Comparison of ENCODE assay signal across 12 mouse cellular contexts in the genomic region with DNA sequence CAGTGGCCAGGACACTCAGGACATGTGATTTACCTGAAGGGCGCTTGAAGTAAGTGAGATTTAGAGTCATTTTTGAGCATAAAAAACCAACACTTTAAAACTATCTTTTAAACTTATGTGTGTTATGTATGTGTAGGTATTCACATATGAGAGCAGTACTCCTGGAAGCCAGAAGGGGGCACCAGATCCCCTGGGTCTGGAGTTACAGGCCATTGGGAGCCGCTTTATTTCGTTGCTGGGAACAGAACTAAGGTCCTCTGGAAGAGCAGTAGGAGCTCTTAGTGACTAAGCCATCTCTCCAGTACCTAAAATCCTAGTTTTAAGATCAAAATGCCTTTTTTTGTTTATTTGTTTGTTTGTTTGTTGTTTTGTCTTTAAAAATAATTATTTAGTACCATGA.
DNase-seq lines count a peak whose midpoint lies in the region; ATAC-seq and TF ChIP-seq lines count a peak whose summit lies in the region.
"Had no signal": no experiment of that assay in that cellular context is flagged by ENCODE, and none has a peak within 500 bp of the region (broad histone marks: within the 10 kb centered on the region; RNA-seq: fewer than 3 reads in every experiment).

No protein-coding gene starts in this region.

- no peak overlapping the region for H3K9ac ChIP-seq in kidney, embryonic 14.5 days (ENCODE audit: low read depth, low read length)
- H3K9ac ChIP-seq: kidney, embryonic 15.5 days; stomach, embryonic 15.5 days had no signal

- H3K4me3 ChIP-seq in cerebellum, adult 2 months (replicated peaks; ENCODE audit: insufficient read depth, low read depth, low read length): no peak overlapping the region
- no peak overlapping the region for H3K4me3 ChIP-seq in kidney, embryonic 14.5 days (ENCODE audit: low read length)
- H3K4me3 ChIP-seq: kidney, embryonic 15.5 days; stomach, embryonic 15.5 days had no signal

- no peaks in the 10 kb centered on the region for H3K36me3 ChIP-seq in kidney, embryonic 14.5 days (ENCODE audit: control insufficient read depth, insufficient read depth, low read length)
- H3K36me3 ChIP-seq: kidney, embryonic 15.5 days; stomach, embryonic 15.5 days had no signal

- CTCF ChIA-PET in Patski (lab: Charles Lee): interaction anchor here (1.4 kb wide), 1 partner anchor 35 kb away, joined by 3 read pairs; no protein-coding TSS in a partner anchor

- H3K27me3 ChIP-seq in cerebellum, adult 2 months (ENCODE audit: control insufficient read depth, insufficient read depth, low read length): no peaks in the 10 kb centered on the region
- no peaks in the 10 kb centered on the region for H3K27me3 ChIP-seq in kidney, embryonic 14.5 days (ENCODE audit: control insufficient read depth, insufficient read depth, low read length)
- no peaks in the 10 kb centered on the region for H3K27me3 ChIP-seq in Patski
- H3K27me3 ChIP-seq: kidney, embryonic 15.5 days; stomach, embryonic 15.5 days had no signal

- TF ChIP-seq CTCF in cerebellum, adult 2 months (IDR thresholded peaks at IDR 0.05; ENCODE audit: borderline replicate concordance, insufficient read depth, low read depth, low read length): peak; percentile 13; the same call in 1 of the 2 replicates
- peak; percentile 54 for TF ChIP-seq CTCF in Patski (IDR thresholded peaks at IDR 0.05)

- no peak for TF ChIP-seq POLR2A in cerebellum, adult 2 months (IDR thresholded peaks at IDR 0.05; ENCODE audit: borderline replicate concordance, insufficient read depth, low read length)

- ATAC-seq in kidney, embryonic 14.5 days (ENCODE audit: low FRiP score, low TSS enrichment): no peak
- no peak for ATAC-seq in Patski

- WGBS in cerebellum, adult 2 months: 92% methylated on average over 3 of the region's 3 CpGs
- 90% methylated on average over 3 of the region's 3 CpGs for WGBS in kidney, embryonic 14.5 days

- POLR2A ChIA-PET in Patski (lab: Charles Lee): no interaction called here

- H3K27ac ChIP-seq in cerebellum, adult 2 months (ENCODE audit: insufficient read depth, low read length): no peak overlapping the region
- no peak overlapping the region for H3K27ac ChIP-seq in kidney, embryonic 14.5 days (ENCODE audit: low read depth, low read length)
- H3K27ac ChIP-seq: kidney, embryonic 15.5 days; macrophage; stomach, embryonic 15.5 days had no signal

- H3K4me1 ChIP-seq in cerebellum, adult 2 months (ENCODE audit: control insufficient read depth, insufficient read depth, low read length): no peaks in the 10 kb centered on the region
- no peaks in the 10 kb centered on the region for H3K4me1 ChIP-seq in kidney, embryonic 14.5 days (ENCODE audit: control insufficient read depth, insufficient read depth, low read length)
- H3K4me1 ChIP-seq: kidney, embryonic 15.5 days; stomach, embryonic 15.5 days had no signal

- no peak overlapping the region for H3K4me2 ChIP-seq in kidney, embryonic 14.5 days (replicated peaks; ENCODE audit: low read depth, low read length)
- H3K4me2 ChIP-seq: kidney, embryonic 15.5 days; stomach, embryonic 15.5 days had no signal

- no peak for DNase-seq in cerebellum, adult 2 months
- no peak for DNase-seq in cerebellum, adult 18-20 months
- peak; percentile 15 for DNase-seq in kidney, postnatal 10 days
- peak; percentile 4 for DNase-seq in 3T3-L1 (ENCODE audit: low read depth, low spot score)
- DNase-seq in Patski (ENCODE audit: low read depth, low spot score): no peak
- no peak for DNase-seq in urinary bladder, adult 18-20 months (ENCODE audit: low spot score in 2 of 2)
- DNase-seq in gastrocnemius, adult 18-20 months (ENCODE audit: low spot score): no peak
- DNase-seq: right cerebral cortex, postnatal 25 days had no signal

- in situ Hi-C loops in Patski (cut with MboI; ENCODE audit: low pct_unique_long_range_greater_than_20kb): no loop called here

- no peaks in the 10 kb centered on the region for H3K9me3 ChIP-seq in kidney, embryonic 14.5 days (ENCODE audit: control insufficient read depth, low read length)
- H3K9me3 ChIP-seq: kidney, embryonic 15.5 days; stomach, embryonic 15.5 days had no signal

Comparison
In these comparisons a context has a peak if more than half of its experiments do, and no peak if none do; other contexts are left out.
1. DNase-seq: peak in kidney, postnatal 10 days (single experiment) and 3T3-L1 (single experiment); none in cerebellum, adult 2 months (0 of 2), cerebellum, adult 18-20 months (0 of 2), Patski (single experiment), urinary bladder, adult 18-20 months (0 of 2) and gastrocnemius, adult 18-20 months (single experiment).